Mouse (Mus musculus): ENCODE results near the gene Prkaa2.

Prkaa2 gene

DNA sequence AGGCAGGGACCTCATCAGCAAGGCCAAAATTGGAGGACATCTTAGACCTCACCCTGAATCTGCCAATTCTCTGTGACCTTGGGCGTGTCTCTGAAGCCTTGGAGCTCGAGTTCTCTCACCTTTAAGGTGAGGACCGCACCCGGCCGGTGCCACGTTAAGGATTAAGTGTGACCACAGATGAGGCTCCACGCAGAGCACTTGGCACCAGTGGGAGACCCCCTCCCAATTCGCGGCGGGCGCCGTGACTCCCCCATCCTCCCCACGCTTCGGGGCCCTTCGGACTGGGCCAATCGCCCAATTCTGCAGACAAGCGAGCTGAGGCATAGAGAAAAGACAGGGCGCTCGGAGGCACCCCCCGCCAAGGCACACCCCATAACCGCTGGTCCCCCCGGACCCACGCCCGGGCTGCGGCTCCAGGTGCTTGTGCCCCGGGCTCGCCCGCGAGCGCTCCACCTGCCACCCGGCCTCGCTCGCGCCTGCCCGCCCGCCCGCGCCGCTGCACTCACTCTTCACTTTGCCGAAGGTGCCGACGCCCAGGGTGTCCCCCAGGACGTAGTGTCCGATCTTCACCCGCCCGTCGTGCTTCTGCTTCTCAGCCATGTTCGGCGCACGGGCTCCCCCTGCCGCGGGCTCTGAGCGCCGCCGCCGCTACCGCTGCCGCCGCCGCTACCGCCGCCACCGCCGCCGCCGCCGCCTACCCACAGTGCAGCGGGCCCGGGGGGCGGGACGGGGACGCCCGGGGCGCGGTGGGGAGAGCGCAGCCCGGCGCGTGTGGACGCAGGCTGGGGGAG lies at the start of gene Prkaa2:
Prkaa2 (minus strand) TSS at position 692 of the 791 bp plus-strand sequence.
- DNase-seq: peak; percentile 75

DNA sequence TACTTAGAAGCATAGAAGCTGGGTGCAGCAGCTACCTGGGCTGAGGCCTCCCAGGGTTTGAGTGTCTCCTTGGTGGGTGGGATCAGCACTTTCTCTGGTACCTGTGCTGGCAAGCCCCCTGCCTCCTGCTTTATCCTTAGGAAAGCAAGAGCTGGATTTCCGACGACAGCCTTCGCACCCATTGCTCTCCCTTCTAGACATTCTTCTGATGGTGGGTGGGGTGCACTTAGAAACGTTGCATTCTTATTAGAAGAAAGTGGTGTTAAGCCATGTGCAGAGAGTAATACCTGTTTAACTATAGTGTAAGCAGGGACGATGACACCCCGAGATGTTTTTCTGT lies 49.8 kb upstream of the Prkaa2 start:
- no peak for DNase-seq

DNA sequence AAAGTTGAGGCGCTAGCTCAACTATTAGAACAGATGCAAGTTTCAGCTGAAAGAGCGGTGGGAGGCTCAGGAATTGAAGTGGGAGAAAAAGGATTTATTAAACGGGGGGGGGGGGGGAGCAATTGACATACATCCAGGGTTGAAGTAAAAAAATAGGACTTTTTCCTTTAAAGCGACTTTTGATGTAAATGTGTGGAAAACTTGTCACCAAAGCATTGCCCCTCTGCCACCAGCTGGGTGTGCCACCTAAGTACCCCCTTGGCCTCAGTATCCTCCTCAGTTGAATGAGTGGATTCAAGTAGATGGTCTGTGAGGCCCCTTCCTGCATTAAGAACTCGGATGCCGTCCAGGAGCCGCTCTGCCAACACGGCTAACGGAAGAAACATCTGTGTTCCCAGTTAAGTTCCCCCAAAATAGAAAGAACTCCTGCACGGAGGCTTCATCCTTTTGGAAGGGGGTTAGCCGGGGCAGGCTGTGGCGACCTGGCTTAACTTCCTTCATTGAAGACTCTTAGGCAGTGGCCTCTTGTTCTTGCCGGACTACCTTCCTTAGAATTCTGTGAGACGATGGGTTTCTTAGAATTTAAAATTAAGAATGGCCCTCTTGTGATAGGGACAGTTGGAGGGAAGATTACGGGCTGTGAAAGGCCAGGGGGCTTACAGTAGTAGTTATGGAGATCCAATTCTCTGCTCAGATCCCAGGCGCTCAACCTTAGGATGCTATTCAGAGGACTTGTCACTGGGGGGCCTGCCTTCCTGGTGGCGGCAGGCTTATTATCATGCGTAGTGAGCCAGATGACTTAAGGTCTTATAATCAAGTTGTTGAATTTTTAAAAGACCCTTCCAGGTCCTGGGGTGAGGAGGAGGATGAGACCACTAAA lies 49.2 kb upstream of the Prkaa2 start:
- peak; percentile 29 for DNase-seq

DNA sequence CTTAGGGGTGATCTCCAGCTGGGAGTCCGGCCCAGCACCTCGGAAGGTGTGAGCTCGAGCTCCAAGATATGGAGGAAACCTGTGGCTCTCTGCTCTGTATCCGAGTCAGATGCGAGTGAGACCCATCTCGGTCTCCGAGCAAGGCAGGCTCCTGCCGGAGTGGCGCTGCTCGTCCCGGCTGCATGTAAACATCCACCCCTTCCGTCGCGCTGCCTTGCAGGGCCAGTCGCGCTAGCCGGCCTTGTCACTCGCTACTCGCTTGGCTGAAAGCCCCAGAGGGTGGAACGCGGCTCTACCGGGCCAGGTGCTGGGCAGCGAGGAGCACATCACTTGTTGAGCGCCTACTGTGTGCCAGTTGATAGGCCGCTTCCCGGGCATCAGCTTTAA lies 48.5 kb upstream of the Prkaa2 start:
- peak; percentile 80 for DNase-seq

DNA sequence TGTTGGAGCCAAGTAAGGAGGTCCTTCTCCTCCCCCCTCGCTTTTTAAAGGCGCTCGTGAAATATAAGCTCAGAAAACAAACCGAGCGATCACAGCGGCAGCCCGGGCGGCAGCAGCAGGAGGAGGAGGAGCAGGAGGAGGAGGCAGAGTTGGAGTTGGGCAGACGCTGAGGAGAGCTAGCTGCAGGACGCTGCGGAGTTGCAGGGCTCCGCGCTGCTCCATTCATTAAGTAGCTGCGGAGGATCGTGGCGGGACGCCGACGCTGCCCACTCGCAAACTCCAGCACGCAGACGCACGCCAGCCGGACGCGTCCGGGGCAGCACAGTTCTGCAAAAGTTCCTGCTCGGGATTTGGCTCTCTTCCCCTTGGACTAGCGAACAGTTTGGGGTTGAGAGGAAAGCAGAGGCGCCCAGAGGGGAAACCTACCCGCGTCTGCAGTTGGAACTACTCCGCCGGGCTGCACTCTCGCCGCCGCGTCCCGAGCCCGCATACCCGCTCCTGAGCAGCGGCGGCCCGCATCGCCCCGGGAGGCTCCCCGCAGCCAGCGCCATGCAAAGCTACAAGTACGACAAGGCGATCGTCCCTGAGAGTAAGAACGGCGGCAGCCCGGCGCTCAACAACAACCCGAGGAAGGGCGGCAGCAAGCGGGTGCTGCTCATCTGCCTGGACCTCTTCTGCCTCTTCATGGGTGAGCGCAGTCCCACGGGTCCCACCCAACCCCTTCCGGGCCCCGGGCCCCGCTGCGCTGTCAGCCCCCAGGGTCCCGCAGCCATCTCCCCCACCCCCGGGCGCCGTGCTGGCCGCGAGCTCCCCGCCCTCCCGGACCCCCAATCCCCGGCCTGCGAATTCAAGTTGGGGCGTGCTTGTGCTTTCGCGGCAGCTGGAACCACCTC lies 47.8 kb upstream of the Prkaa2 start, which contains the start of gene Plpp3:
Plpp3 (plus strand) TSS at position 72 of the 893 bp plus-strand sequence.
- peak; percentile 83 for DNase-seq

DNA sequence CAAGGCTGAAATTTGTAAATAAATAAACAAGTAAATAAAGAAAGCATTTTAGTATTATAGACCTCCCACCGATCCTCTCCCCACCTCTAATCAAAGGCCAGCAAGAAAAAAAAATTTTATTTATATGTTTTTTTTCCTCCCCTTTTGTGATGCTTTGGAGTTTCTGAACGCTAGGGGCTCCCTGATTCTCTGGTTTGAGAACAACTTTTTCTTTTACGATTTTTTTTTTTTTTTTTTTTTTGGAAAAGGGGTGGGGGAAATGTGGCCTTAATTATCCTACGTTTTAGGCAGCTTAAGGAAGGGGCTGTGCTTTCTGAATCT lies 47.2 kb upstream of the Prkaa2 start:
- no peak for DNase-seq

DNA sequence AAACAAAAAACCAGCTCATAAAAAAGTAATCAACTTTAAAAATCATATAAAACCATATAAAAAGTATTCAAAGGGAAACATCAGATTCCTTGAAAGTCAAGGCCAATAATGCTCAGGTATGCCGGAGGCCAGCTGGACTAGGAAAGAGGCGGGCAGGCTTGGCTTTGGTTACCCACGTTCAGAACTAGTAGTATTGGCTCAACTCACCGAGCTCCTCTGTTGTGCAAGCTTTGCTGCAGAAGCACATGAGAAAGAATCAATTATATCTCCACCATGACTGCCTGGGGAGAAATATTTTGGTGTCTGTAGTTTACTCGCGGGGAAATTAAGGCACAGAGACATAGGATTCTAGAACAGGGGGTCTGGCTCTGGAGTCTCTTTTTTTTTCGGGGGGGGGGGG lies 46.6 kb upstream of the Prkaa2 start:
- no peak for DNase-seq

DNA sequence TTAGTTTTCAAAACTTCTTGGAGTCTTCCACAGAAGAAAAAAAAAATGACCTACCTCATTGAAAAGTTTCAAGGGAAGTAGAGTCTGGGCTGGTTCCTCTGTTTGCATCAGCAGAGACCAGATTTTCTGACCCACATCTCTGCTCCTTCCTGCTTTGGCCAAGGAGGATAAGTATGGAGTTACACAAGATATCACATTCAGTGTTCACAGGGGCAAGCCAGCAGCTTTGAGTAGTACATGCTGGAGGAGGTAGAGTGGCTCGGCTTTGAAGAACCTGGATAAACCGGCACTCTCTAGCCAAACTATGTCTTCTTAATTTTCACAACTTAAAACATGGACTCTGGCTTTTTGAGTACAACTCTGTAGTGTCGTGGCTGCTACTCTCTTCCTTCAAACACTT lies 43.5 kb upstream of the Prkaa2 start:
- DNase-seq: no peak

DNA sequence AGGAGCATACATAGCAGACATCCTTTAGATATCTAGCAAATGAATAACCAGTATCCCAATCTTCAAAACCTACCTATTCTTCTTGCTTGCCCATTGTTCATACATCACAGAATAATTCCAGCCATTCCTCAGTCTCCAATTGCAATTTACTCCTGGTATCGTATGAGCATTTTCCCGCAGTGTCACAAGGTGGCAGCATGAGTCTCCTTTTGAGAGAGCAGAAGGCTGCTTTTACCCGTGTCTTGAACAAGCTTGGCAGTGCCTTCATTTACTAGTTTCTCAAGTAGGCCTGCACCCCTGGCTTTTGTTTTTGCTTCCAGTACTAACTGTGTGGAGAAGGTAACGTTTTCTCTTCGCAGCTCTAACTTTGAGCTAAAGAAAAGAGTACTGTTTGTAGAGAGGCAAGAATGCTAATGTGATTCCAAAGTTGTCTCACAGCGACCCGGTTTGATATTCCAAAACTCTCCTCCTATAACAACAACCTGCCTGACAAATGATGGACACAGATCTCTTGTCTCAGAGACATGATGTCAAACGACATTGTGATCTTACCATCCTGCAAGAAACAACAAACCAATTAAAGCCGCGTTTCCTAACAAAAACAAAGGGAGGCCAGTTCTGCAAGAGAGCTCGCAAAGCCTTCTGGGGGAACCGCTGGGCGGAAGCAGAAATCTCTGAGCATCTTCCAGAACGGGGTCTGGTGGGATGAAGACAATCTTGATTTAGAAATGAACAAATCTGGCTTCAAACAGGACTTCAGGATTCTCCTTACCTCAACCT lies 42.4 kb upstream of the Prkaa2 start:
- peak; percentile 84 for DNase-seq

DNA sequence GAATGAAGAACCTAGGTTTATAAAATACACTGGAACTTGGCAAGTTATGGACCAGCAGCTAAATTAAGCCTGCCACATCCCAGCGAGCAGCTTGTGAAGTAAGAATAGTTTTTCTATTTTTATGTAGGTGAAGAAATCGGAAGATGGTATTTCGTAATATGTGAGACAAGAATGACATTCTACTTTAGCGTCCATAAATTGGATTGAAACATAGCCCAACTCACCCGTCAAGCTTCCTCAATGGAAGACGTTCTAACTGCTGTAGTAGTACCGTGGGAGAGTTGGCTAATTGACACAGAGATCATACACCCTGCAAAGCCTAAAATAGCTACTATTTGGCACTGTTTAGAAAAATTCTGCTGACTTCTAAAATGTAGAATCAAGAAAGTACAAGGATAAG lies 39.8 kb upstream of the Prkaa2 start:
- DNase-seq: no peak

DNA sequence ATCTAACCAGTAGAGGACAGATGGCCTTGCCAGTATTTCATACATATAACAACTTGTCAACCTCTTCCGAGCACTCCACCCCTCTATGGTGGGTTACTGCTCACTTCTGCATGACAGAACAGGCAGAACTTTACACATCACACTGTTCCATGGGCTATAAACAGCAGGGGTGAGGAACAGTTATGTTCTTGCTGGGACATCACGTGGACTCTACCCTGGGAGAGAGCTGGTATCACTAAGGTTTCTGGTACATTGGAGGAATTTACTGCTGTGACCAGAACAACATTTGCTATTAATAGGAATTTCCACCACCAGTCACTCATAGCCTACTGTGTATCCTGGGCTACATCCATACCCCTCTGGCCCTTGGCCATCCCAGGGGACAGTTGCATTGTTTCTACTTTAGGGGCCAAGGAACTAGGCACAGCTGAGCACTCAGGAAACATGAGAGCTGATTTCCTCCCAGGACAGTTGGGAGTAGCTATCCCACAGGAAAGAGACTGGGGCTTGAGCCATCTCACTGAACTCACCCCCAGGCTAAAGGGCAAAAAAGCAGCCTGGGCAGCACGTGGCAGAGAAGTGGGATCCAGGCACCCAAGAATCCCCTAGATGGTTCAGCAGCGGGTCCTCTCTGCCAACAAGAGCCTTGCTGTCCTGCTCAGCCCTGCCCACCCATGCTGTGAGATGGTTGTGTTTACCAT lies 23.8 kb upstream of the Prkaa2 start:
- DNase-seq: no peak

DNA sequence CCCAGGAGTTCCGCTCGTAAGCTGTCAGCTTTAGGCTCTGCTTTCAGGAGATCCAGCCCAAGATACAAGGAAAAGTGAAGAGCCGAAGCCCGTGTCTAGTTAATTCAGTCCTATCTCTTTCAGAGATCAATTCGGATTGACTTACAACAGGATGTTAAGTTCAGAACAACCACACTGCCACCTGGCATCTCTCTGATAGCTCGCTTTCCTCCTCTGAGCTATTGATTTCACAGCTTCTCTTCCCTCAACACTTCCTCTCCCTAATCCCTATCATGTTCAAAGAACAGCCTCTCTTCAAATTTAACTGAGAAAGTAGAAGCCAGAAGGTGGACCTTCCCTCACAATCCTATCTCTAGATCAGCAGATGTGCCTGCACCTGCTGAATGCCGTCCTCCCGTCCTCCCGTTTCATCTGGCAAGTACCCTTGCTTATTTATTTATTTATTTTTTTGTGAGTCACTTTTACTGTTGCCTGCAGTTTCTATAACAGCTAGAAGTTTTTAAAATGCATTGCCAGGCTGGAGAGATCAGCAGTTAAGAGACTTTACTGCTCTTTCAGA lies 22.1 kb upstream of the Prkaa2 start:
- no peak for DNase-seq

DNA sequence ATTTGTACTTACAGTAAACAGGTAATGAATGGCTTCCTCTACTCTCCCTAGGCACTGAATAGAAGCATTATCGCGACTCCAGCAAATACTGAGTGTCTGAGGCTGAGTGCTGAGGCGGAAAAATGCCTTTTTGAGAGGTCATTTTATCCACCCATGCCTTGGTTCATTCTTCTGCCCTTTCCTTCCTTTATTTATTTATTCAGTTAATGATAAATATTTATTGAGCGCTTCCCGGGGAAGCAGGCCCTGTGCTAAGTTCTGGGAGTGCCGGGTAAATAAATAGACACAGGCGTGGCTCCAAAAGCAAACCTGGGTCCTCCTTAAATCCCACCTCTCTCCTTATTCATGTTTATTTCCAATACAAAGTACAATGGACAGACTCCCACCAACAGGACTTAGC lies 19.5 kb upstream of the Prkaa2 start:
- no peak for DNase-seq

DNA sequence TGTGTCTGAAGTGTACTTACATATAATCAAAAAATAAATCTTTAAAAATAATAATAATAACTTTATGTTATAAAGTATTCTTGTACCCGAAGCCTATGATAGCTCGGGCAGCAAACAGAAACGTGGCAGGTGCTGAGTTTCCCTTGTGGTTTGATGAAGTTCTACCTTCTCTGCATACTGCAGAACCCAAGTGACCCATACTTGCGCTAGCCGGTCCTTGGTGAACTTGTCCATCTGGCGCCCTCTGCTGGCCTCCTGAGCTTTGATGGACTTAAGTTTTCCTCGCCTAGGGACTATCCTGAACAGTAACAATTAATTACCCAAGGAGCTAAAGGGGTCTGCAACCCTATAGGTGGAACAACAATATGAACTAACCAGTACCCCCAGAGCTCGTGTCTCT lies 12.7 kb upstream of the Prkaa2 start:
- DNase-seq: peak; percentile 86

DNA sequence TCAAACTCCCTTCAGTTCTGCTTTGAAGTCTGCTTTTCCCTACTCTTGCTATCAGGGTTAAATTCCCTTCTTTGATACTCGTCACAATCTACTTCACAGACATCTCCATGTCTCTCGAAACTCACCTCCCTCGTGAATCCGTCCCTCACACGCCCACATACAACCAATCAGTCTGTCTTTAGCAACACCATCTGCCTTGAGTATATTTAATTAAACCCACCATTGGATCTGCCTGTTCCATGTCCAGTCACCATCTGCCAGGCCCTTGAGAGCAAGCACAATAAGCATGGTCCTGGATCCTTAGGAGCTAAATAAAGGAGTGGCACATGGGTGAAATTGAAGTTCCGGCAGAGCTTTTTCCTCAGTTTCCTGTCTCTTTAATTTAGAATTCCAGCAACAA lies 11.4 kb upstream of the Prkaa2 start:
- no peak for DNase-seq

DNA sequence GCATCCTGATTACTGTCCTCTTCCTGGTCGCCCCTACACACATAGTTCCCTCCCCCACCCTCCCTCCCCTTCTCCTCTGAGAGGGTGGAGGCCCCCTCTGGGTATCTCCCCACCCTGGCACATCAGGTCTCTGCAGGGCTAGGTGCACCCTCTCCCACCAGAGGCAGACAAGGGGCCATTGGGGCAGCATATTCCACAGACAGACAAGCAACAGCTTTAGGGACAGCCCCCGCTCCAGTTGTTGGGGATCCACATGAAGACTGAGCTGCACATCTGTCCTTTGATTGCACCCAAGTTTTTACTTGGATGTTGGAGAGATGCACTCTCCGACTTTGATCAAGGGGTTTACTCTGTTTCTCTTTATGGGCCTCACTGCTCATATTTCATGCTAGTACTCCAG lies 3.8 kb upstream of the Prkaa2 start:
- no peak for DNase-seq

DNA sequence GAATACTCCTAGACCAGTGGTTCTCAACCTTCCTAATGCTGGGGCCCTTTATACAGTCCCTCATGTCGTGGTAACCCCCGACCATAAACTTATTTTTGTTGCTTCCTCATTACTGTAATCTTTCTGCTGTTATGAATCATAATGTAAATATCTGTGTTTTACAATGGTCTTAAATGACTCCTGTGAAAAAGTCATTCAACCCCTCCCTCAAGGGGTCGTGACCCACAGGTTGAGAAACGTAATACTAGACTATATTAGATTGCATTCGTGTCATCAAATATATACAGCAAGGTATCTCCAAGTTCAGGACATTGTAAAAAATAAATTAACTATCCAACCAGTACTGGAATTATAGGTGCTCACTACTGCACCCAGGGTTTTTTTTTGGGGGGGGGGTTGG lies 3.4 kb upstream of the Prkaa2 start:
- DNase-seq: no peak

DNA sequence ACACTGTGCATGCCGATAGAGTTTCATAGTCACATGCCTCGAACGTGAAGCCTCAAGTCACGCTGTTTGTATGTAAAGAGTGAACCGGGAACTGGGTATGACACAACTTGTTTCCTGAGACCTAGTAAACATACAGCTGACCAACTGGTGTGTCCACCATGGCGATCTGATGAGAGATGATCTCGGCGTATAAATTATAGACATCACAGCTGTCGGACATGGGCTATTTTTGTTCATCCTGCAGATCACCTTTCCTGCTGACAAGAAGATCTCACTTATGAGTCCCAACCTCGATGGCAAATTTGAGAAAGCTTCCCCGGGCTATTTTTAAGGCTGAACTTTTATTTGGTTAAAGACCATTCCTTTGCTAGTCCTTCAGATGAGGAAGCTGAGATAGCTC lies 2.1 kb upstream of the Prkaa2 start:
- no peak for DNase-seq

DNA sequence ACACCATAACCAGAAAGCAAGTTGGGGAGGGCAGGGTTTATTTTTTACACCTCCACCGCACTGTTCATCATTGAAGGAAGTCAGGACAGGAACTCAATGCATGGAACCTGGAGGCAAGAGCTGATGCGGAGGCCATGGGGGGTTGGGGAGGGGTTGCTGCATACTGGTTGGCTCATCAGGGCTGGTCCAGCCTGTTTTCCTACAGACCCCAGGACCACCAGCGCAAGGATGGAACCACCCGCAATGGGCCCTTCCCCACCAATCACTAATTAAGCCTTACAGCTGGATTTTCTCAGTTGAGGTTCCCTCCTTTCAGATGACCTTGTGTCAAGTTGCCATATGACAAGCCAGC lies 970 bp upstream of the Prkaa2 start:
- no peak for DNase-seq

DNA sequence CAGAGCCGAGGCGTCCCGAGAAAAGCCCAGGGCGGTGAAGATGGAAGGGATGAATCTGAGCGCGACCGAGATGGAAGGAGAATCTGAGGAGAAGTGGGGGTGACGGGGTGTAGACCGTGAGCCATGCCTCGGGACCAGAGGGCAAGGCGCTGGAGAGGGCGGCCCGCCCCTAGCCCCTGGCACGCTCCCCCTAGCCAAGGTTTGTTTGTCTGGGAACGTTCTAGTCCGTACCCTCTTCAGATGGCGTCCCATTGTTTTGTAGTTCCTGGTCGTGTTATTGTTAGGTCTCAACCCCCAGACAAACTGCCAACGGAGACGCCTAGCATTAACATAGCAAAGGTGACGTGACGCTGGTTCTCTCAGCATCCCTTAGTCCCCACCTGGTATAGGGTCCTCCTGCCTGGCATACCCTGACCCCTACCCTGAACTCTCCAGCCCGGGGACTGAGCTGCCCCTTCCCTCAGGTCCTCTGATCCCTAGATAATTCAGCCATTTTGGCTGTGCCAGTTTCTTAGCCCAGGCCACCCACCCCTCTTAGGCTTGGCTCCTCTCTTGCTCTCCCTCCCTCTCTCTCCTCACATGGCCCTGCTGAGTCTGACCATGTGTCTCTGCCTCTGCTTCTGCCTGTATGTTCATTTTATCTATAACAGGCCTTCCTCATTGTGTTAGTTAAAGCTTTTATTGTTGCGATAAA lies 447 bp upstream of the Prkaa2 start:
- DNase-seq: no peak

DNA sequence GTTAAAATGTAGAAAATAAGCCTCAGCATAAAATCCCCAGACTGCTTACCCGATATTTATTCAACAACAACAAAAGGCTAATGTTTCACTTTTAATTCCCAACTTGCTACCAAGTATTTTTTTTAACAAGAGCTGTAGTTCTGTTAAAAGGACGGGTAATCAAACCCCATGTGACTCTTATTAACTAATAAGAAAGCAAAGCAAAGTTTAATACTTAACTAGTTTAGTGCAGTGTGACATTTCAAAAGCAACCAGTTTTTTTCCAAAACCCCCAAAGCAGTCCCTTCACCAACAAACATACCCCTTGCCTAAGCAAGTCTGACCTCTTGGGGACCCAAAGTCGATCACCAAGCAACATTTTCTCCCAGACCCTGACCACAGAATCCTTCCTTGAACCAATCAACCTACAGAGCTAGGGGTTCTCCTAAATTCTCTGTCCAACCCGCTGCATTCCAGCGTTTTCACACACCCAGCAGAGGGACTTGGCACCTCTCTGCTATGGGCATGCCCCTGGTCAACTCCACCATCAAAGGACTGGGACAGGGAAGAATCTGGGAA lies 970 bp downstream of the Prkaa2 start:
- no peak for DNase-seq

Data from lung, postnatal 14 days (tissue).